Mouse (Mus musculus): Measurements from ENCODE around the gene Stx12.

DNA sequence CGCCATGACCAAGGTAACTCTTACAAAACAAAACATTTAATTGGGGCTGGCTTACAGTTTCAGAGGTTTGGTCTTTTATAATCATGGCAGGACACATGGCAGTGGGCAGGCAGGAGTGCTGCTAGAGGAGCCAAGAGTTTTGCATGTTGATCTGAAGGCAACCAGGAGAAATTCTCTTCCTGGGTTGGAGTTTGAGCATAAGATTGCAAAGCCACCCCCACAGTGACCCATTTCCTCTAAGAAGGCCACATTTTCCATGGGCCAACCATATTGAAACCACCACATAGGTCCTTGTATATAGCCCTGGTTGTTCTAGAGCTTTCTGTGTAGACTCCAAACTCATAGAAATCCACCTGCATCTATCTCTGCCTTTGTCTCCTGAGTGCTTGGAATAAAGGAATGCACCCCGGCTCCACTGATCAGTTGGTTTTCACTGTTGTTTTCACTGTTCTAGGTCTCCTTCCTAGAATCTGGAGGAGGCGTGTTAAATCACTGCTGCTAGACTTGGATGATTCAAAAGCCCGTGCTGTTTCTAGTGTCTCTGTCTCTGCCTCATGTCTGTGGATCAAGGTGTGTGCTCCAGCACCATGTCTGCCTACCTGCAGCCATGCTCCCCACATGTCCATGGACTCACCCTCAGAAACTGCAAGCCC is 48.6 kb upstream of the Stx12 start:
- no peak for TF ChIP-seq FLI1 (IDR thresholded peaks at IDR 0.05; ENCODE audit: low read length)
- TF ChIP-seq GATA1 (IDR thresholded peaks at IDR 0.05; ENCODE audit: borderline replicate concordance, low read length) = no peak
